Mouse (Mus musculus) heart, embryonic 13.5 days (tissue): ENCODE results near the gene Fbxo8. TPM values are rescaled to one million over a fixed set of nuclear protein-coding genes. Genes with fewer than 3 reads are reported as not detected.

Source experiments
- ATAC-seq: fragments of 200-750 bp; cut with Nextera tagmentation; 2 replicates; pipeline ENCODE4 v1.8.0; 2017; ENCODE audit warnings: moderate TSS enrichment; ENCODE audit not compliant: insufficient number of reproducible peaks, low FRiP score, low TSS enrichment; ENCODE audit errors: extremely low read depth
- H3K27ac ChIP-seq: fragments of 300-500 bp; sonication (generic); replicated peaks from 2 replicates; pipeline ENCODE4 v1.5.1; 2015; ENCODE audit warnings: moderate library complexity, mild to moderate bottlenecking, inconsistent platforms
- H3K27me3 ChIP-seq: fragments of 300-500 bp; sonication (generic); replicated peaks from 2 replicates; pipeline ENCODE4 v1.6.1; 2015; ENCODE audit warnings: mild to moderate bottlenecking, inconsistent platforms
- H3K36me3 ChIP-seq: fragments of 300-500 bp; sonication (generic); 2 replicates; pipeline ENCODE4 v1.6.1; 2015; ENCODE audit warnings: mild to moderate bottlenecking, inconsistent platforms
- H3K4me1 ChIP-seq: fragments of 300-500 bp; sonication (generic); 2 replicates; pipeline ENCODE4 v1.6.1; 2015; ENCODE audit warnings: inconsistent platforms
- H3K4me2 ChIP-seq: fragments of 300-500 bp; sonication (generic); 2 replicates; pipeline ENCODE4 v1.6.1; 2015; ENCODE audit warnings: inconsistent platforms, mild to moderate bottlenecking, moderate library complexity
- H3K4me3 ChIP-seq: fragments of 300-500 bp; sonication (generic); 2 replicates; pipeline ENCODE4 v1.5.1; 2015; ENCODE audit warnings: moderate library complexity, mild to moderate bottlenecking, inconsistent platforms
- H3K9ac ChIP-seq: fragments of 300-500 bp; sonication (generic); 2 replicates; pipeline ENCODE4 v1.6.1; 2015; ENCODE audit warnings: inconsistent platforms, mild to moderate bottlenecking, moderate library complexity
- H3K9me3 ChIP-seq: fragments of 300-500 bp; sonication (generic); 2 replicates; pipeline ENCODE4 v1.6.1; 2016; ENCODE audit warnings: inconsistent platforms
- WGBS: fragments of 180-500 bp; shearing (Covaris S2); methylation state at CpG from one replicate; pipeline ENCODE4 v1.1.7; 2015; ENCODE audit warnings: mixed read lengths; 5-methylcytosine and 5-hydroxymethylcytosine counted together
- polyA plus RNA-seq: library from polyadenylated mRNA; unstranded; fragments of >200 nt; fragmentation: Nextera tagmentation; extraction: Ambion mirVana; gene quantifications from 2 replicates; pipeline ENCODE4 v1.2.1, GENCODE M21; 2015

Fbxo8 gene
- polyA plus RNA-seq, 1 experiment from 2014 or later: 42.7 TPM

- WGBS: 93% methylated on average over 1 of the region's 1 CpGs
- H3K27me3 ChIP-seq: 0 out of 2 replicates have a peak, but pooled peaks cover 3% of the 10 kb centered on the region
- H3K9me3 ChIP-seq: no peaks in the 10 kb centered on the region
- no peak overlapping the region for H3K4me3 ChIP-seq
- no peak overlapping the region for H3K9ac ChIP-seq
- no peak for ATAC-seq
- H3K36me3 ChIP-seq: no peaks in the 10 kb centered on the region
- no peak overlapping the region for H3K4me2 ChIP-seq
- H3K4me1 ChIP-seq: peaks cover 11% of the 10 kb centered on the region
- no peak overlapping the region for H3K27ac ChIP-seq
Observed at GRCm38 (mm10) chr8:56614235-56614634, 63.3 kb downstream of the Fbxo8 start.

GRCm38 (mm10) chr8:56615005-56615404 is 64.1 kb downstream of the Fbxo8 start:
- Histone ChIP-seq H3K27me3 (0 out of 2 replicates have a peak, but pooled peaks cover 3% of the 10 kb centered on the region), H3K4me2 (no peak overlapping the region), H3K9ac (no peak overlapping the region), H3K4me1 (peaks cover 18% of the 10 kb centered on the region), H3K4me3 (no peak overlapping the region), H3K36me3 (no peaks in the 10 kb centered on the region), H3K27ac (no peak overlapping the region), H3K9me3 (no peaks in the 10 kb centered on the region)
- 16% methylated on average over 5 of the region's 5 CpGs for WGBS
- no peak for ATAC-seq

GRCm38 (mm10) chr8:56616260-56616659 is 65.4 kb downstream of the Fbxo8 start:
- Histone ChIP-seq H3K4me3 (no peak overlapping the region), H3K27ac (no peak overlapping the region), H3K4me1 (peaks cover 29% of the 10 kb centered on the region), H3K36me3 (no peaks in the 10 kb centered on the region), H3K9me3 (no peaks in the 10 kb centered on the region), H3K27me3 (0 out of 2 replicates have a peak, but pooled peaks cover 3% of the 10 kb centered on the region), H3K4me2 (no peak overlapping the region), H3K9ac (no peak overlapping the region)
- no peak for ATAC-seq
- 41% methylated on average over 7 of the region's 7 CpGs for WGBS

GRCm38 (mm10) chr8:56617271-56617670 is 66.4 kb downstream of the Fbxo8 start:
- H3K27me3 ChIP-seq: 0 out of 2 replicates have a peak, but pooled peaks cover 3% of the 10 kb centered on the region
- 92% methylated on average over 6 of the region's 6 CpGs for WGBS
- no peak overlapping the region for H3K4me3 ChIP-seq
- H3K9ac ChIP-seq: no peak overlapping the region
- H3K27ac ChIP-seq: no peak overlapping the region
- no peak overlapping the region for H3K4me2 ChIP-seq
- H3K9me3 ChIP-seq: no peaks in the 10 kb centered on the region
- no peaks in the 10 kb centered on the region for H3K36me3 ChIP-seq
- no peak for ATAC-seq
- H3K4me1 ChIP-seq: peaks cover 29% of the 10 kb centered on the region

- H3K36me3 ChIP-seq: no peaks in the 10 kb centered on the region
- WGBS: 8% methylated on average over 4 of the region's 4 CpGs
- no peak overlapping the region for H3K4me3 ChIP-seq
- 0 out of 2 replicates have a peak, but pooled peaks cover 1% of the 10 kb centered on the region for H3K27me3 ChIP-seq
- no peak overlapping the region for H3K9ac ChIP-seq
- ATAC-seq: no peak
- peaks cover 45% of the 10 kb centered on the region for H3K4me1 ChIP-seq
- H3K4me2 ChIP-seq: peak overlapping the region; percentile 68
- no peak overlapping the region for H3K27ac ChIP-seq
- H3K9me3 ChIP-seq: no peaks in the 10 kb centered on the region
Observed at GRCm38 (mm10) chr8:56619056-56619455, 68.2 kb downstream of the Fbxo8 start.

GRCm38 (mm10) chr8:56619571-56619970 is 68.7 kb downstream of the Fbxo8 start:
- H3K9ac ChIP-seq: peak overlapping the region; percentile 64
- 8% methylated on average over 9 of the region's 9 CpGs for WGBS
- peaks cover 45% of the 10 kb centered on the region for H3K4me1 ChIP-seq
- H3K27me3 ChIP-seq: no peaks in the 10 kb centered on the region
- peak overlapping the region; percentile 36; the same call in 1 of the 2 replicates for H3K4me3 ChIP-seq
- no peaks in the 10 kb centered on the region for H3K36me3 ChIP-seq
- peak overlapping the region; percentile 68 for H3K4me2 ChIP-seq
- no peaks in the 10 kb centered on the region for H3K9me3 ChIP-seq
- no peak overlapping the region for H3K27ac ChIP-seq
- no peak for ATAC-seq

GRCm38 (mm10) chr8:56620691-56621090 is 69.8 kb downstream of the Fbxo8 start:
- Histone ChIP-seq H3K36me3 (no peaks in the 10 kb centered on the region), H3K4me1 (peaks cover 45% of the 10 kb centered on the region), H3K9me3 (no peaks in the 10 kb centered on the region), H3K27me3 (no peaks in the 10 kb centered on the region), H3K4me2 (peak overlapping the region; percentile 68), H3K9ac (peak overlapping the region; percentile 64), H3K27ac (peak overlapping the region; percentile 24; the same call in 1 of the 2 replicates), H3K4me3 (peak overlapping the region; percentile 36)
- ATAC-seq: no peak
- WGBS: 3% methylated on average over 10 of the region's 10 CpGs

GRCm38 (mm10) chr8:56621093-56621492 is 70.2 kb downstream of the Fbxo8 start:
- no peaks in the 10 kb centered on the region for H3K27me3 ChIP-seq
- H3K4me3 ChIP-seq: peak overlapping the region; percentile 36
- no peaks in the 10 kb centered on the region for H3K36me3 ChIP-seq
- peak overlapping the region; percentile 64 for H3K9ac ChIP-seq
- ATAC-seq: no peak
- 17% methylated on average over 4 of the region's 4 CpGs for WGBS
- H3K4me2 ChIP-seq: peak overlapping the region; percentile 68
- peaks cover 45% of the 10 kb centered on the region for H3K4me1 ChIP-seq
- H3K27ac ChIP-seq: peak overlapping the region; percentile 24; the same call in 1 of the 2 replicates
- H3K9me3 ChIP-seq: no peaks in the 10 kb centered on the region

GRCm38 (mm10) chr8:56622470-56623024 is 71.7 kb downstream of the Fbxo8 start:
- 4% methylated on average over 18 of the region's 18 CpGs for WGBS

GRCm38 (mm10) chr8:56623346-56623745 is 72.5 kb downstream of the Fbxo8 start:
- no peaks in the 10 kb centered on the region for H3K9me3 ChIP-seq
- peak overlapping the region; percentile 50 for H3K27ac ChIP-seq
- WGBS: 7% methylated on average over 10 of the region's 10 CpGs
- H3K27me3 ChIP-seq: no peaks in the 10 kb centered on the region
- peaks cover 45% of the 10 kb centered on the region for H3K4me1 ChIP-seq
- H3K9ac ChIP-seq: peak overlapping the region; percentile 72
- ATAC-seq: peak; percentile 14; the same call in 1 of the 2 replicates
- peak overlapping the region; percentile 49 for H3K4me3 ChIP-seq
- H3K36me3 ChIP-seq: no peaks in the 10 kb centered on the region
- peak overlapping the region; percentile 68 for H3K4me2 ChIP-seq

More at GRCm38 (mm10) chr8:56622470-56623024, 71.7 kb downstream of the Fbxo8 start:
- H3K36me3 ChIP-seq: no peaks in the 10 kb centered on the region
- H3K9ac ChIP-seq: peak overlapping the region; percentile 72
- no peaks in the 10 kb centered on the region for H3K27me3 ChIP-seq
- H3K9me3 ChIP-seq: no peaks in the 10 kb centered on the region
- peaks cover 45% of the 10 kb centered on the region for H3K4me1 ChIP-seq
- peak overlapping the region; percentile 68 for H3K4me2 ChIP-seq
- ATAC-seq: no peak
- peak overlapping the region; percentile 50 for H3K27ac ChIP-seq
- peak overlapping the region; percentile 49 for H3K4me3 ChIP-seq

- Histone ChIP-seq H3K4me2 (no peak overlapping the region), H3K9me3 (no peaks in the 10 kb centered on the region)
- no peak for ATAC-seq
Observed at GRCm38 (mm10) chr8:56629160-56629559, 78.3 kb downstream of the Fbxo8 start.

GRCm38 (mm10) chr8:56639277-56639676 is 88.4 kb downstream of the Fbxo8 start:
- 72% methylated on average over 6 of the region's 6 CpGs for WGBS
- peak overlapping the region; percentile 16; the same call in 1 of the 2 replicates for H3K4me2 ChIP-seq
- ATAC-seq: no peak

More at GRCm38 (mm10) chr8:56629160-56629559, 78.3 kb downstream of the Fbxo8 start:
- Histone ChIP-seq H3K36me3 (no peaks in the 10 kb centered on the region), H3K4me1 (peaks cover 10% of the 10 kb centered on the region), H3K4me3 (no peak overlapping the region), H3K9ac (no peak overlapping the region), H3K27me3 (no peaks in the 10 kb centered on the region), H3K27ac (no peak overlapping the region)
- 35% methylated on average over 4 of the region's 4 CpGs for WGBS

More at GRCm38 (mm10) chr8:56639277-56639676, 88.4 kb downstream of the Fbxo8 start:
- H3K4me3 ChIP-seq: no peak overlapping the region
- H3K4me1 ChIP-seq: no peaks in the 10 kb centered on the region
- no peaks in the 10 kb centered on the region for H3K27me3 ChIP-seq
- no peaks in the 10 kb centered on the region for H3K9me3 ChIP-seq
- H3K27ac ChIP-seq: no peak overlapping the region
- H3K9ac ChIP-seq: no peak overlapping the region
- no peaks in the 10 kb centered on the region for H3K36me3 ChIP-seq
